Mouse (Mus musculus): ENCODE results near the gene Limk2.

The Limk2 gene

GRCm38 (mm10) chr11:3297871-3298812, 110.8 kb downstream of the Limk2 start:
- no peak for DNase-seq (ENCODE audit: low spot score in 2 of 2)

- no peak for DNase-seq (ENCODE audit: low spot score in 2 of 2)
These were observed 112.9 kb downstream of the Limk2 start for GRCm38 (mm10) chr11:3296056-3296455.

- DNase-seq (ENCODE audit: low spot score in 2 of 2) = no peak
These were observed 114.3 kb downstream of the Limk2 start for GRCm38 (mm10) chr11:3294641-3295040.

Data from spleen, postnatal 36 days (tissue).